Mouse (Mus musculus): ENCODE data around the gene Gdf2.

The Gdf2 gene

GRCm38 (mm10) chr14:33940739-33941138 is at the start of gene Gdf2:
Gene Gdf2, plus strand, starts transcription at chr14:33941039.
- no peak for DNase-seq

DNA sequence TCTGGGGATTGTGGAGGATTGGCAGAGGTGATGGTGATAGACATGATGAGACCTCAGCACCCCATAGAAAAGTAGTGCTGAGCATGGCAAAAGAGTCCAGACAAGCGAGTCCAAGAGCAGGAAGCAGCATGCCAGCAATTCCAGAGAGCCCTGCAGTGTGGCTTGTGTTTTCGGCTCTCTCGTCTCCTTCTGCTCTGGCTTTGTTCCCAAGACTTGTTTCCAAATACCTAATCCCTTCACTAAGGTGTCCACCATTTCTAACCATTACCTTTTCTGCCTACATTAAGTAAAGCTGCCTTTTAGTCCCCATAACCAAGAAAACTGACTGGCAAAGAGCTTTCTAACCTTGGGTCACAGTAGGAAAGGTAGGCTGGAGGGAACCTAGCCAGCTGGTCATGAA is 49.3 kb upstream of the Gdf2 start:
- DNase-seq: no peak

GRCm38 (mm10) chr14:33895777-33896176 is 45.1 kb upstream of the Gdf2 start:
- DNase-seq: no peak

- DNase-seq: peak; percentile 7
Measured at GRCm38 (mm10) chr14:33896628-33897300, 44.1 kb upstream of the Gdf2 start.

DNA sequence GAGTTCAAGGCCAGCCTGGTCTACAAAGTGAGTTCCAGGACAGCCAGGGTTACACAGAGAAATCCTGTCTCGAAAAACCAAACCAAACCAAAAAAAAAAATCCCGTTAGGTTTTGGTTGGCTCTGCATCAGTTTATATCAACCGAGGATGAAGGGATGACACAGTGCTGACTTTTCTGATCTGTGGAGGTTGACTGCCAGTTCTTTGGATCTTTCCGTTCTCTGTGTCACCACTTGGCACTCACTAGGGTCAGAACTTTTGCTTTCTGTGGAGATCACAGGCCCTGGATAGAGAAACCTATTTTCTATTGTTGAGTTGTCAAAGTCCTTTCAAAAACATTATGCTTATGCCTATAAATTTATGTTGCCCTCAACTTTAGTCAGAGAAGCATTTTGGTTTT is 38.1 kb upstream of the Gdf2 start:
- no peak for DNase-seq

DNA sequence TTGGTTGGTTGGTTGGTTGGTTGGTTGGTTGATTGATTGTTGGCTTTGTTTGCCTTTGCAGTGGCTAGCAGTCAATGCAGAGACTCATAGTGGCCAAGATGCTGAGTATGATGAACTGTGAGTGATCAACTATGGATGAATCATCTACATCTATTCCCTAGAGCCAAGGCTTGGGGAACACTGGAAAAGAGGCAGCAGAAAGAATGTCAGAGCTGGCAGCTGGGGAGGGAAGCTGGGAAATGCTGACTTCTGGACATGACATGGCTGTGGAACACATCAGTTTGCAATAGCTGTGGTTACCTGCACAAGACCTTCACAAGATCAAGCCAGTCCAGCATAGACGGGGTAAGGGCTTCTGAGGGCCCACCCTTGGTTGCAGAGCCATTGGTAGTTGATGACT is 37.6 kb upstream of the Gdf2 start:
- DNase-seq: no peak

- no peak for DNase-seq
Measured at GRCm38 (mm10) chr14:33904851-33905250, 36.0 kb upstream of the Gdf2 start.

DNA sequence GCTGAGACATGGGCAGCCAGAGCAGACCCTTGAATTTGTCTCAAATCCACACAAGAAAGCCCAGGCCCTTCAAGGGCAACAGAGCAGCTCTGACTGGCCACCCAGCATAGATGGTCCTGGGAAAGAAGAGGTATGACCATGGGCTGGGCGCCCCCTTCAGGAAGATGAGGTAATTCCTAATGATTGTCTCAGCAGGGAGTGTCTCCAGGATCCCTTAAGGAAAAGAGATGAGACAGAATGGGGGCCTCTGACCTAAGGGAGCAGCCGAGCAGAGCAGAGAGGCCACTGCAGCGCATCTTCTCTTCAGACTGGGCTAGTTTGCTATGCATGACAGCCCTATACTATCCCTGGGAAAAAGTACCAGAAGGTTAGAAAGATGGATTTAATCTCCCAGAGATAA is 27.1 kb upstream of the Gdf2 start:
- DNase-seq: no peak

- DNase-seq: no peak
Measured at GRCm38 (mm10) chr14:33914206-33914605, 26.6 kb upstream of the Gdf2 start.

DNA sequence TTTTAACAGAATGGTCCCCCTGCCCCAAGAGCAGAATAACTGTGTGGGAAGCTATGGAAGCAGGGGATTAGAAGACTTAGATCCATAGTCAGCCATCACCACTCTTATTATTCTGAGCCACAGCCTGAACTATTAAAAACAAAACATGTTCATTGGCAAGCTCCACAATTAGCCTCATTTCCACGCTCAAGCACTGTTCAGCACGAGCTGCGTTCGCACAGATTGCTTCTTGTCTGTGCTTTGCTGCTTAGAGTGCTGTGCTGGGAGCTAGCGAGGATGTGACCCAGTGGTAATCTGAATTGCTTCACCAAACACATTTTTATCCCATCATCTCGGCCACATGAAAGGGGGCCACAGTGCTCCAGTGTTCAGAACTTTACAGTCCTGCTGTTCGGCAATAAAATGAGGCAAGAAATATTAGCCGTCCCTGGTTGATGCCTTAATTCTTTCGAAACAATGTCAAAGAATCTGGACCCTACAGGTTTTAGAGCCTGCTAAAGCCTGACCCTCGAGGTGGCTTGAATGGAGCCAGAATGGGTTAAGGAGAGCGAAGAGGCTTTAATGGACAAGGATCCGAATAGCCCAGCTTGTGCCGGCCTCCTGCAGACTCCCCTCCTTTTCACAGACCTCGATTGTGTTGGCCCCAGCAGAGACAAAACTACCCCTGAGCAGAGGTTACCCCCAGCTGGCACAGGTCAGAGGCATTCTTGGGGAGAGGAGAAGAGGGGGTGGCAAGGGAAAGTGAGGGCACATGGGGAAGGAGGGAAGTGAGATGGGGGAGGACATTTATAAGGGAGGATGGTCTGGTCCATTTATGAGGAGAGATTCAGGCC is 19.9 kb upstream of the Gdf2 start:
- no peak for DNase-seq

GRCm38 (mm10) chr14:33922771-33923167 is 18.1 kb upstream of the Gdf2 start:
- no peak for DNase-seq

- no peak for DNase-seq
Measured at GRCm38 (mm10) chr14:33923168-33924070, 17.4 kb upstream of the Gdf2 start, which contains the start of gene Gdf10. Gene Gdf10, plus strand, starts transcription at chr14:33923587.

DNA sequence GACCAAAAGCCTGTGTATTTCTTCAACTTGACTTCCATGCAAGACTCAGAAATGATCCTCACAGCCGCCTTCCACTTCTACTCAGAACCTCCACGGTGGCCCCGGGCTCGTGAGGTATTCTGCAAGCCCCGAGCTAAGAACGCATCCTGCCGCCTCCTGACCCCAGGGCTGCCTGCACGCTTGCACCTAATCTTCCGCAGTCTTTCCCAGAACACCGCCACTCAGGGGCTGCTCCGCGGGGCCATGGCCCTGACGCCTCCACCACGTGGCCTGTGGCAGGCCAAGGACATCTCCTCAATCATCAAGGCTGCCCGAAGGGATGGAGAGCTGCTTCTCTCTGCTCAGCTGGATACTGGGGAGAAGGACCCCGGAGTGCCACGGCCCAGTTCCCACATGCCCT is 9.0 kb upstream of the Gdf2 start:
- no peak for DNase-seq

- no peak for DNase-seq
Measured at GRCm38 (mm10) chr14:33932935-33933703, 7.7 kb upstream of the Gdf2 start.

GRCm38 (mm10) chr14:33933778-33934317 is 7.0 kb upstream of the Gdf2 start:
- DNase-seq: no peak

DNA sequence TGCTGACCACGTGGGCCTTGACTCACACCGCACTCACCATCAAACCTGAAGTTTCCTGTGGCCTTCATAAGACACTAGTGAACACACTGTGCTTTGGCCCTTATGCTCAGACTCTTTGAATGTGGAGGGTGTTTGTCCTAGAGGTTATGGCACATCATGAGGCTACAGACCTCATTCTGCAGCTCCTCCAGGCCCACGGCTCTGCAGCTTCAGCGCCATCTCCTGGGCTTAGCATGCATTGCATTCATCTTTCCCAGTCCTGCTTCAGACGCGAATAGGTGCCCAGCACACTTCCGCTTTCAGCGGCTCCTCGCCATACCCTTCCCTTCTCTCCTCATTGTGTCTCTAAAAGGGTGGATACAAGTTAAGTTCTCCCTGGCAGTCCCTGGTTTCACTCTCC is 1.7 kb upstream of the Gdf2 start:
- peak; percentile 53 for DNase-seq

GRCm38 (mm10) chr14:33942222-33942621 is 1.4 kb downstream of the Gdf2 start:
- DNase-seq: no peak

DNA sequence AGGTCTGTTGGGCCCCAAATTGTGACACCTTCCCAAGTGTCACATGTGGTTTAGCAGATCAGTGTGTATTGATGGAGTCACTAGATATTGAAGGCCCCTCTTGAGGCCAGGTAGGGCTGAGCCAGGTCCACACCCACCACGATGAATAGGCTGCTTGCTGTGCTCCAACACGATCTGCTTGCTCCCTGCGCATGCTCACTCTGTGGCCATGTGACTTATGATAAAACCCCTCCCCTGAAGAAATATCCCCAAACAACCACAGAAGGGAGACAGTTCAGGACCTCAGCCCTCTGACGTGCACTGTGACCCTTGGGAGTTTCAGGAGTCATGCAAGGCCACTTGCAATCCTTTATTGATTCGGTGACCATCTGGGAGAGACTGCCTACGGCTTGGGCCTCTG is 5.3 kb downstream of the Gdf2 start:
- DNase-seq: no peak

DNA sequence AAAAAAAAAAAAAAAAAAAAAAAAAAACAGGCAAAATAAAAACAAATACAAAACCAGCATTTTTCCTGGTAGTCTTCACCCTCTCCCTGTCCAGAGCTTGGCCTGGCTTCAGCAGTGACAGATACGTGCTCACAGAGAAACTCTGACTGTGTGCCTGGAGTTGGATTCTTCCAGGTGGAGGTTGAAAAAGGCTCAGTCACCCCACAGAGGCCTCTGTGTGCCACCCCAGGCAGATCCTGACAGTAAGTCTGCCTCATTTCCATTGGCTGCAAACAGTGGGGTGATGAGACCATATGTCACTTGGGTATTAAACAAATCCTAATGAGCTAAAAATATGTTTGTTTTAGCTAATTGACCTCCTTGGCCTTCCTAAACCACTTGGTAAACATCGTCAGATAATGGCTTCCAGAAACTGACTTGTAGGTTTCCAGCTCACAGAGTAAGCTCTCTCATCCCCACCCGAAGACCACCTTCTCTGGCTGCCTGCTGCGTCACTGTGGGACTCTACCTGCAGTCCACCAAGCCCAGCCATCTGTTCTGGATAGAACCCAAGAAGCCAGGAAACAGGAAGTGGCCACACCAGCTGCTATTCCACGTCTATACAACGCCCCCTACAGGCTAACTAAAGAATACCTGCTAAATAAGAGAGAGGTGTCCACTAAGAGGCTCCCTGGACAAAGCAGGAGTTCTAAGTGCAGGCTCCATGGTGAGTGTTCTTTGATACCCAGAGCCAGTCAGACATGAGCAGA is 11.6 kb downstream of the Gdf2 start:
- peak; percentile 62 for DNase-seq

DNA sequence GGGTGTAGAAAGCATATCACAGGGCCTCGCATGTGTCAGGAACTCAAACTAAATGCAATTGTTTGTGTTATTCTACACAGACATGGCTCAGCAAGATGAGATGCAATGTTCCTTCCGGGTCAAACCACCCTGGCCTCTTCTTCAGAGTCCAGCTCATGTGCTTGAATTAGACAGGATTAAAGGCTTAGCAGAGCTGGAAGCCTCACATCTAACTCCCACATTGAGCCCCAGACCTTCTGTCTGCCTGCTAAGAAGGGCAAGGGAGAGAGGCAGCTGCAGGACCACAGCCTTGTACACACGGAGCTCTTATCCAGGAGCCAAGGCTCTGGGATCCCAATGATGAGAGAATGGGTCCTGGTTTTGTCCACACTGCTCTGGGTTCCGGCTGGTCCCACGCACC is 12.9 kb downstream of the Gdf2 start, which contains the start of gene Rbp3:
TSS of gene Rbp3 (plus strand) at position 243 of the 400 bp plus-strand sequence.
- DNase-seq: no peak

GRCm38 (mm10) chr14:33956055-33956454 is 15.2 kb downstream of the Gdf2 start:
- DNase-seq: no peak

All from cerebellum, adult 9-11 months (tissue).